Mouse (Mus musculus): Measurements from ENCODE around the gene Pigc. TPM values are rescaled to one million over a fixed set of nuclear protein-coding genes. Genes with fewer than 3 reads are reported as not detected.
A peak's percentile ranks its signal among the peaks of the same experiment; 100 is the strongest.

Gene Pigc
- polyA plus RNA-seq, 1 experiment from 2014 or later: 20.7 TPM

GRCm38 (mm10) chr1:161998781-161999180, 29.8 kb downstream of the Pigc start:
- Histone ChIP-seq H3K27ac (ENCODE audit: low read depth) (no peak overlapping the region), H3K9ac (replicated peaks) (no peak overlapping the region), H3K4me1 (ENCODE audit: insufficient read depth) (0 out of 2 replicates have a peak, but pooled peaks cover 9% of the 10 kb centered on the region), H3K27me3 (ENCODE audit: insufficient read depth, low read length) (no peaks in the 10 kb centered on the region), H3K4me3 (ENCODE audit: low read depth, low read length) (no peak overlapping the region), H3K9me3 (ENCODE audit: low read length) (no peaks in the 10 kb centered on the region), H3K36me3 (replicated peaks; ENCODE audit: insufficient read depth, low read length) (no peaks in the 10 kb centered on the region), H3K4me2 (ENCODE audit: low read depth, low read length) (peak overlapping the region; percentile 54; the same call in 1 of the 2 replicates)
- TF ChIP-seq EP300 (IDR thresholded peaks at IDR 0.05; ENCODE audit: low read depth): no peak
- TF ChIP-seq CTCF (IDR thresholded peaks at IDR 0.05; ENCODE audit: low read depth): no peak
- ATAC-seq (no peak), DNase-seq (no peak)
- WGBS (ENCODE audit: insufficient replicate concordance): 22% methylated on average over 4 of the region's 4 CpGs

- no peak for TF ChIP-seq CTCF (IDR thresholded peaks at IDR 0.05; ENCODE audit: low read depth)
- no peak for TF ChIP-seq EP300 (IDR thresholded peaks at IDR 0.05; ENCODE audit: low read depth)
- H3K36me3 ChIP-seq (replicated peaks; ENCODE audit: insufficient read depth, low read length): no peaks in the 10 kb centered on the region
- no peak overlapping the region for H3K27ac ChIP-seq (ENCODE audit: low read depth)
- no peak overlapping the region for H3K4me3 ChIP-seq (ENCODE audit: low read depth, low read length)
- H3K9me3 ChIP-seq (ENCODE audit: low read length): no peaks in the 10 kb centered on the region
- ATAC-seq (peak; percentile 27; the same call in 1 of the 2 replicates), DNase-seq (no peak)
- no peaks in the 10 kb centered on the region for H3K27me3 ChIP-seq (ENCODE audit: insufficient read depth, low read length)
- H3K4me1 ChIP-seq (ENCODE audit: insufficient read depth): peaks cover 14% of the 10 kb centered on the region; the same call in 1 of the 2 replicates
- peak overlapping the region; percentile 54; the same call in 1 of the 2 replicates for H3K4me2 ChIP-seq (ENCODE audit: low read depth, low read length)
- no peak overlapping the region for H3K9ac ChIP-seq (replicated peaks)
- 33% methylated on average over 5 of the region's 5 CpGs for WGBS (ENCODE audit: insufficient replicate concordance)
These were observed 30.4 kb downstream of the Pigc start for GRCm38 (mm10) chr1:161999338-161999737.

GRCm38 (mm10) chr1:161999882-162000371, 30.9 kb downstream of the Pigc start:
- Histone ChIP-seq H3K27ac (ENCODE audit: low read depth) (no peak overlapping the region), H3K36me3 (replicated peaks; ENCODE audit: insufficient read depth, low read length) (no peaks in the 10 kb centered on the region), H3K4me2 (ENCODE audit: low read depth, low read length) (peak overlapping the region; percentile 54), H3K4me3 (ENCODE audit: low read depth, low read length) (no peak overlapping the region), H3K9ac (replicated peaks) (no peak overlapping the region), H3K9me3 (ENCODE audit: low read length) (no peaks in the 10 kb centered on the region), H3K4me1 (ENCODE audit: insufficient read depth) (peaks cover 15% of the 10 kb centered on the region; the same call in 1 of the 2 replicates), H3K27me3 (ENCODE audit: insufficient read depth, low read length) (no peaks in the 10 kb centered on the region)
- WGBS (ENCODE audit: insufficient replicate concordance): 16% methylated on average over 4 of the region's 4 CpGs
- ATAC-seq: peak; percentile 66
- TF ChIP-seq CTCF (IDR thresholded peaks at IDR 0.05; ENCODE audit: low read depth): peak; percentile 83
- no peak for TF ChIP-seq EP300 (IDR thresholded peaks at IDR 0.05; ENCODE audit: low read depth)
- peak; percentile 24 for DNase-seq

GRCm38 (mm10) chr1:162001328-162001727, 32.3 kb downstream of the Pigc start:
- Histone ChIP-seq H3K27ac (ENCODE audit: low read depth) (no peak overlapping the region), H3K4me2 (ENCODE audit: low read depth, low read length) (no peak overlapping the region), H3K4me1 (ENCODE audit: insufficient read depth) (peaks cover 15% of the 10 kb centered on the region; the same call in 1 of the 2 replicates), H3K9ac (replicated peaks) (no peak overlapping the region), H3K9me3 (ENCODE audit: low read length) (no peaks in the 10 kb centered on the region), H3K27me3 (ENCODE audit: insufficient read depth, low read length) (no peaks in the 10 kb centered on the region), H3K36me3 (replicated peaks; ENCODE audit: insufficient read depth, low read length) (no peaks in the 10 kb centered on the region), H3K4me3 (ENCODE audit: low read depth, low read length) (no peak overlapping the region)
- no peak for DNase-seq
- no peak for ATAC-seq
- 80% methylated on average over 8 of the region's 8 CpGs for WGBS (ENCODE audit: insufficient replicate concordance)
- TF ChIP-seq EP300 (IDR thresholded peaks at IDR 0.05; ENCODE audit: low read depth): no peak
- TF ChIP-seq CTCF (IDR thresholded peaks at IDR 0.05; ENCODE audit: low read depth): no peak

GRCm38 (mm10) chr1:162003729-162004517, 34.9 kb downstream of the Pigc start:
- DNase-seq (no peak), ATAC-seq (no peak)
- Histone ChIP-seq H3K9ac (replicated peaks) (no peak overlapping the region), H3K9me3 (ENCODE audit: low read length) (no peaks in the 10 kb centered on the region), H3K27ac (ENCODE audit: low read depth) (0 out of 2 replicates have a peak overlapping the region, but pooled peaks have one; percentile 77), H3K4me1 (ENCODE audit: insufficient read depth) (peaks cover 15% of the 10 kb centered on the region; the same call in 1 of the 2 replicates), H3K27me3 (ENCODE audit: insufficient read depth, low read length) (no peaks in the 10 kb centered on the region), H3K4me2 (ENCODE audit: low read depth, low read length) (peak overlapping the region; percentile 38; the same call in 1 of the 2 replicates), H3K36me3 (replicated peaks; ENCODE audit: insufficient read depth, low read length) (no peaks in the 10 kb centered on the region), H3K4me3 (ENCODE audit: low read depth, low read length) (no peak overlapping the region)
- WGBS (ENCODE audit: insufficient replicate concordance): 66% methylated on average over 14 of the region's 14 CpGs
- no peak for TF ChIP-seq CTCF (IDR thresholded peaks at IDR 0.05; ENCODE audit: low read depth)
- TF ChIP-seq EP300 (IDR thresholded peaks at IDR 0.05; ENCODE audit: low read depth): no peak

GRCm38 (mm10) chr1:162004518-162004780, 35.5 kb downstream of the Pigc start:
- Histone ChIP-seq H3K4me2 (ENCODE audit: low read depth, low read length) (peak overlapping the region; percentile 38; the same call in 1 of the 2 replicates), H3K27ac (ENCODE audit: low read depth) (peak overlapping the region; percentile 77; the same call in 1 of the 2 replicates), H3K4me1 (ENCODE audit: insufficient read depth) (peaks cover 11% of the 10 kb centered on the region; the same call in 1 of the 2 replicates), H3K36me3 (replicated peaks; ENCODE audit: insufficient read depth, low read length) (no peaks in the 10 kb centered on the region), H3K27me3 (ENCODE audit: insufficient read depth, low read length) (no peaks in the 10 kb centered on the region), H3K9me3 (ENCODE audit: low read length) (no peaks in the 10 kb centered on the region), H3K4me3 (ENCODE audit: low read depth, low read length) (no peak overlapping the region), H3K9ac (replicated peaks) (0 out of 2 replicates have a peak overlapping the region, but pooled peaks have one; percentile 28)
- DNase-seq (no peak), ATAC-seq (no peak)
- 43% methylated on average over 7 of the region's 7 CpGs for WGBS (ENCODE audit: insufficient replicate concordance)
- TF ChIP-seq EP300 (IDR thresholded peaks at IDR 0.05; ENCODE audit: low read depth) (no peak), CTCF (IDR thresholded peaks at IDR 0.05; ENCODE audit: low read depth) (no peak)
